Mouse (Mus musculus) leukemia stem cell, adult 10-12 weeks (primary cell): ENCODE data around the gene Sympk. TPM values are rescaled to one million over a fixed set of nuclear protein-coding genes. Genes with fewer than 3 reads are reported as not detected.

Experiments
- polyA plus RNA-seq: library from polyadenylated mRNA; stranded (reverse); fragments of >175 nt; gene quantifications from 2 replicates; pipeline ENCODE4 v1.2.3, GENCODE M21; 2012; ENCODE audit warnings: low replicate concordance

Sympk gene
- polyA plus RNA-seq, result 181 and 223 TPM in 2 replicates

DNA sequence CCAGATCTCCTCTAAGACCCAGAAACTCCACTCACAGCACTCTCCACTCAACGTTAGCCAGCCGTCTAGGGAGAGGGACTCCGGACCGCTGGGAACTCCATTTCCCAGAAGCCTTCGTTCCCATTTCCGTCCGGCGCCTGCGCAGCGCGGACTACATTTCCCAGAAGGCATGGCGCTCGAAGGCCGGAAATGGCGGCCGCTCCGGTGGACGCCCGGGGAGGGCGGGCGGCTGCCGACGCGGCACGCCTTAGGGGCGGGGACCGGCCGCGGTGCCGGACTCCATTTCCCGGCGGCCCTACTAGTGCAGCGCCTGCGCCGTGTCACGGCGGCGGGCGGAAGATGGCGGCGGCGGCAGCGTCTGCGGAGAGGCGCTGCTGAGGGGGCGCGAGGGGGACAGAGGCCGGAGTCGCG is at the start of gene Sympk:
TSS of gene Sympk (plus strand) at position 282 of the 411 bp plus-strand sequence.

DNA sequence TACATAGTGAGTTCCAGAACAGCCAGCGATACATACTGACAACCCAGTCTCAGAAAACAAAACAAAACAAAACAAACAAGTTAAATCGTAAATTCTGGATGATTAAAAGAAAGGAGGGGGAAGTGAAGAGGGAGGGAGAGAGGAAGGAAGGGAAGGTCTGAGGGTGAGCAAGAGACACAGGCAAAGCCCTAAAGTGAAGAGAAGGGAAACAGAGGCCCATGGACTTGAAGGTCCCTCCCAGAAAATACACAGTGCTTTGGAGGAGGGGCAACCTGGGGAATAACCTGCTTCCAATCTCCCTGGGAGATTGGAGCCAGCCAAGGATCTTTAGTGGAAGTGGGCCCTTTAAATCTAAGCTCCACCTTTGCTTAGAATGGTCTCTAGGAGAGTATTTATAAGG is 37.1 kb upstream of the Sympk start, which contains the start of gene Nanos2:
TSS of gene Nanos2 (plus strand) at position 301 of the 400 bp plus-strand sequence.

DNA sequence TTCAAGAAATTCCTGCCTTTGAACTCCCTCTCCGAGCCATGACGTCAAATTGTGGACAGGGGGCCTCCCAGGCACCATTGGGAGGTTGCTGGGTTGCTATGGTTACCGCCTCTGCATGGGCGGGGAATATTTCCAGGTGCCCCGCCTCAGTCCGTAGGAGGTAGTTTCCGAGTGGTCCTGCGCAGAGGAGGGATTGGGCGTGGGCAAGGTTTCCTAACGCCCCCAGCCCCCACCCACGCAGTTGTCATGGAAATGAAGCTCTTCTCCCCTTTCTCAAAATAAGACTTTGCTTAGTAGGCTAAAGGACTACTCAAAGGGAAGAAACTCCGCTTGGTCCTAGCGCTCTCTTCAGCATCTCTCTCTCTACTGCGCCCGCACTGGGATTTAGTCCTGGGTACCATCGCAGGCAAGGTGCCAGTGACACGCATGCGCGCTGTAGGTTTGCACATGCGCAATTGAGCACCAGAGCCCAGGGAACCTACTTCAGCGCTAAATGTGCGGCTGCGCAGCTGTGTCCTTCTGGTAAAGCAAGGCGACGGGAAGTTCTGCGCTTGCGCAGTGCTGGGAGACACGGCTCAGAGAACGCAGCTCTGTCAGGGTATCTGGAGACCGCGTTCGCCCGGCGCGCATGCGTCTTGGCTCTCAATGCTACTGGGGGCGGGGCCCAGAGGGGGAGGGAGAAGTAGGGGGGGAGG is 33.4 kb upstream of the Sympk start, which contains the start of gene Mypop:
TSS of gene Mypop (plus strand) at position 645 of the 695 bp plus-strand sequence.

DNA sequence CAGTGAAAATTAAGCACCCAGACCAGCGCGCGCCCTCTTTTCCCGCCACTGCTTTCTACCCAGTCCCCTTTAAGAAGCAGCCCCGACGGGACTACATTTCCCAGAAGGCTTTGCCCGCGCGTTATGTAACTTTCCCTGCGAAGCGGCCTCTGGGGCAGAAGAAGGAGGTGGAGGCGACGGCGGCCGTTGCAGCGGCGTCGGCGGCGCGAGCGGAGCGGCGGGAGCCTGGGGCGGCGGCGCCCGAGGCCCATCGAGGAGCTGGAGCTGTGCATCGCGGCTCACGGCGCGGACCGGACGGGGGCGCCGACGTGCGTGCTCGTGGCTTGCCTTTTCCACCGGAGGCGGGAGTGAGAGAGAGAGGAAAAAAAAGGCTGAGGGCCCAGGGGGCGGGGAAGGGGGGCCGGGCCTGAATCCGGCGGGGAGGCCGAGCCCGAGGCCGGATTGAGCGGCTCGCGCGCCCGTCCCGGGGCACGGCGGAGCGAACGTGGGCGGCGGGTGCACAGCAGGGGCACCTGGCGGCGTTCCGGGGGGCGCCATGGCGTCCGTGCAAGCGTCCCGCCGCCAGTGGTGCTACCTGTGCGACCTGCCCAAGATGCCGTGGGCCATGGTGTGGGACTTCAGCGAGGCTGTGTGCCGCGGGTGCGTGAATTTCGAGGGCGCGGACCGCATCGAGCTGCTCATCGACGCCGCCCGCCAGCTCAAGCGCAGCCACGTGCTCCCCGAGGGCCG is 20.1 kb upstream of the Sympk start, which contains the start of gene Irf2bp1:
TSS of gene Irf2bp1 (plus strand) at position 143 of the 729 bp plus-strand sequence.

DNA sequence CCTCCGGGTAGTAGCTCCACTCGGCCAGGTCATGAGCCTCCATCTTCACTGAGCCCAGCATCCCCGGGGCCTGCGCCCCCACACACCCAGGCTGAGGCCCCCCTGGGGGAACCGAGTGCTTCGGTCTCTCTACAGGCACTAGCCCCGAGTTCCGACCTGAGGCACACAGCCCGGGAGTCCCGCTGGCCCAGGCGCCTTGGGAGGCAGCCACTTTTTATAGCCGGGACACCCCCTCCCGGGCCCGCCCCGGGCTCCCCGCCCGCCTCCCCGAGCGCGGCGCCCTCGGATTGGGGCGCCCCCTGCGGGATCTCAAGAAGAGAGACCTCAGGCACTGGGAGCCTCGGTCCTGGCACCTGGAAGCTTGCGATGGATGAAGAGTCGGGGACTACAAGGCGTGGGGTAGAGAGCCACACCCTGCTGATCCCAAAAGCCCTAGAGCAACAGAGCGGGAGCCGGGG is 791 bp upstream of the Sympk start, which contains the start of gene Foxa3:
TSS of gene Foxa3 (minus strand) at position 182 of the 458 bp plus-strand sequence.

DNA sequence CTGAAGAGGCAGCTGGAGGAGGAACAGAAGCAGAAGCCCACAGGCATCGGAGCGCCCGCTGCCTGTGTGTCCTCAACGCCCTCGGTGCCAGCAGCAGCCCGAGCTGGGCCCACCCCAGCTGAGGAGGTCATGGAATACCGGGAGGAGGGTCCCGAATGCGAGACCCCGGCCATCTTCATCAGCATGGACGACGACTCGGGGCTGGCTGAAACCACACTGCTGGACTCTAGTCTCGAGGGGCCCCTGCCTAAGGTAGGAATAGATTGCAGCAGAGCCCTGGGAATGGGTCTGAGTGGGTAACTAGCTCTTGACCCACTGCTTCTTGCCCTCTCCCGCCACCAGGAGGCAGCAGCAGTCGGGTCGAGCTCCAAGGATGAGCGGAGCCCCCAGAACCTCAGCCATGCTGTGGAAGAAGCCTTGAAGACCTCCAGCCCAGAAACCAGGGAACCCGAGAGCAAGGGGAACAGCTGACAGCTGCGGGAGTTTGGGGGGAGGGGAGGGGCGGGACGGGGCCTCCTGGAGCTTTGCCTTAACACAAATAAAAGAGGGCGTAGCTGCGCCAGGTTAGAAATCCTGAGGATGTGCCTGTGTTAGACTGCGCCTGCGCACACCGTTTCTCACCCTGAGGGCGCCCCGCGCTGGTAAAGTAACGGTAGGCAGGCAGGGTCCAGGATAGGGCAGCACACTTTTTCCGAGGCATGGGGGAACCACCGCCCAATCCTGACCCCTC is 30.0 kb downstream of the Sympk start, which contains the start of gene Rsph6a:
TSS of gene Rsph6a (plus strand) at position 644 of the 730 bp plus-strand sequence.

DNA sequence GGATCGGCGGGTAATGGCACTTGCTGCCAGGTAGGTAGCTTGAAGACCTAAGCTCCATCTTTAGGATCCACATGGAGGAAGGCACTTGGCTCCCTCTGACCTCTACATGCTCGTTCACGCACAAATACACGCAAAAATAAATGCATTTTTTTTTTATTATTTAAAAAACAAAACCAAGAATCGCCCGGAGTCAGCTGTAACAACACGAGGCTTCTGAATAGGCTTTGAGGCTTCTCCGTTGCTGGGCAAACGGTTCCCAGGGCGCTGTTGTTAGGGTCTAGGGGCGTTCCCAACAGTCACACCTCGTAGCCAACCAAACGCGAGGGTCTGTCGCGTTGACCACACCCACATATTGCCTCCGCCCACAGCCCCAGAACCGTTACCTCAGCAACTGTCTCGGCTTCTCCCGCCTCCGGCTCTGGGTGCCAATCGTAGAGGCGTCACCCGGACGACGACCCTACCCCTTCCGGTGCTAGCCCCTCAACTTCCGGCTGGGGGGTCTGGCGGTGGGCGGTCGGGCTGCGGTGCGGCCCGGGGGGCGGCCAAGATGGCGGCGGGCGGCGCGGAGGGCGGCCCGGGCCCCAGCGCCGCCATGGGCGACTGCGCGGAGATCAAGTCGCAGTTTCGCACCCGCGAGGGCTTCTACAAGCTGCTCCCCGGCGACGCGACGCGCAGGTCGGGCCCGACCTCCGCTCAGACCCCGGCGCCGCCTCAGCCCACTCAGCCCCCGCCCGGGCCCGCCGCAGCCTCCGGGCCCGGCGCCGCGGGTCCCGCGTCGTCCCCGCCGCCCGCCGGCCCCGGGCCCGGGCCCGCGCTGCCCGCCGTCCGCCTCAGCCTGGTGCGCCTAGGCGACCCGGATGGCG is 51.8 kb downstream of the Sympk start, which contains the start of gene Dmwd:
TSS of gene Dmwd (plus strand) at position 505 of the 863 bp plus-strand sequence.

DNA sequence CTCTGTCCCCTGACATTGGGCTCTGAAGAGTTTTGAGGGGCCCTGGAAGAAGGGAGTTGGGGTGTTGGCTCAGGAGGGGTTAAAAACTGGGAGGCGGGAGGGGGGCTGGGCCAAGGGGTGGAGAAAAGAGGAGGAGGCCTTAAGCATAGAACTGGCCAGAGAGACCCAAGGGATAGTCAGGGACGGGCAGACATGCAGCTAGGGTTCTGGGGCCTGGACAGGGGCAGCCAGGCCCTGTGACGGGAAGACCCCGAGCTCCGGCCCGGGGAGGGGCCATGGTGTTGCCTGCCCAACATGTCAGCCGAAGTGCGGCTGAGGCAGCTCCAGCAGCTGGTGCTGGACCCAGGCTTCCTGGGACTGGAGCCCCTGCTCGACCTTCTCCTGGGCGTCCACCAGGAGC is 59.5 kb downstream of the Sympk start, which contains the start of gene Dmpk:
TSS of gene Dmpk (plus strand) at position 149 of the 400 bp plus-strand sequence.

DNA sequence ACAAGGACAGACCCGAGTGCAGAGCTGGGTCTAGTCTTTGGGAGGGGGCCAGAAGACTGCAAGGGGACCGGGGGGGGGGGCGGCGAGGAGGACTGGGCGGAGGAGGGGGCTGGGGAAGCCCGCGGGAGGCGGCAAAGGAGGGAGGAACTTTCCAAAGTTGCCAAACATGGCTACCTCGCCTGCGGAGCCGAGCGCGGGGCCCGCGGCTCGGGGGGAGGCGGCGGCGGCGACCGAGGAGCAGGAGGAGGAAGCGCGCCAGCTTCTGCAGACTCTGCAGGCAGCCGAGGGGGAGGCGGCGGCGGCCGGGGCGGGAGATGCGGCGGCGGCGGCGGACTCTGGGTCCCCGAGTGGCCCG is 70.3 kb downstream of the Sympk start, which contains the start of gene Six5:
TSS of gene Six5 (plus strand) at position 124 of the 355 bp plus-strand sequence.

Other genes starting within 250 kb of the Sympk start
- not detected in 2 replicates for gene Psg19, start 225.9 kb upstream of the Sympk start, polyA plus RNA-seq
- not detected in 2 replicates for gene Psg17, start 202.8 kb upstream of the Sympk start, polyA plus RNA-seq
- gene Mill2, start 184.4 kb upstream of the Sympk start, polyA plus RNA-seq, result not detected in 2 replicates
- gene Pglyrp1, start 153.0 kb upstream of the Sympk start, polyA plus RNA-seq, result 5.5 and 12.4 TPM in 2 replicates
- 73.1 and 106 TPM in 2 replicates for gene Ccdc61, start 114.0 kb upstream of the Sympk start, polyA plus RNA-seq
- gene Nova2, start 98.5 kb upstream of the Sympk start, polyA plus RNA-seq, result 0.39 and 0.47 TPM in 2 replicates
- gene Nanos2, start 37.0 kb upstream of the Sympk start, polyA plus RNA-seq, result not detected in 2 replicates
- 0.99 and 3.6 TPM in 2 replicates for gene Mypop, start 33.1 kb upstream of the Sympk start, polyA plus RNA-seq
- gene Irf2bp1, start 20.3 kb upstream of the Sympk start, polyA plus RNA-seq, result 116 and 192 TPM in 2 replicates
- 0.11 TPM in 2 replicates for gene Foxa3, start 839 bp upstream of the Sympk start, polyA plus RNA-seq
- gene Rsph6a, start 30.3 kb downstream of the Sympk start, polyA plus RNA-seq, result 0.19 TPM in 1 of 2 replicates, not detected in the other
- 85.8 and 98.6 TPM in 2 replicates for gene Dmwd, start 51.9 kb downstream of the Sympk start, polyA plus RNA-seq
- gene Dmpk, start 59.5 kb downstream of the Sympk start, polyA plus RNA-seq, result 62.6 and 65.4 TPM in 2 replicates
- 10.2 and 12.1 TPM in 2 replicates for gene Six5, start 70.2 kb downstream of the Sympk start, polyA plus RNA-seq
- gene Gm4969, start 94.0 kb downstream of the Sympk start, polyA plus RNA-seq, result 0.07 TPM in 1 of 2 replicates, not detected in the other
- 28.1 and 39.2 TPM in 2 replicates for gene Fbxo46, start 95.5 kb downstream of the Sympk start, polyA plus RNA-seq
- 9.8 and 13.7 TPM in 2 replicates for gene Qpctl, start 124.9 kb downstream of the Sympk start, polyA plus RNA-seq
- gene Snrpd2, start 125.3 kb downstream of the Sympk start, polyA plus RNA-seq, result 24.1 and 39.0 TPM in 2 replicates
- gene Gipr, start 141.8 kb downstream of the Sympk start, polyA plus RNA-seq, result 0.07 TPM in 1 of 2 replicates, not detected in the other
- 6.5 and 12.1 TPM in 2 replicates for gene Eml2, start 152.0 kb downstream of the Sympk start, polyA plus RNA-seq
- 0.88 and 1.3 TPM in 2 replicates for gene Gpr4, start 188.2 kb downstream of the Sympk start, polyA plus RNA-seq
- gene Opa3, start 204.0 kb downstream of the Sympk start, polyA plus RNA-seq, result 10.7 and 15.7 TPM in 2 replicates
- 240 and 739 TPM in 2 replicates for gene Vasp, start 247.4 kb downstream of the Sympk start, polyA plus RNA-seq